ENCODE assay signal across 17 mouse cellular contexts in genomic region chr12:104801494-104802260, GRCm38 (mm10). TPM values are rescaled to one million over a fixed set of nuclear protein-coding genes. Genes with fewer than 3 reads are reported as not detected.
A peak's percentile ranks its signal among the peaks of the same experiment; 100 is the strongest.
DNase-seq lines count a peak whose midpoint lies in the region; ATAC-seq lines count a peak whose summit lies in the region.
"Had no signal": no experiment of that assay in that cellular context is flagged by ENCODE, and none has a peak within 500 bp of the region (broad histone marks: within the 10 kb centered on the region; RNA-seq: fewer than 3 reads in every experiment).

No protein-coding gene starts in this region.

- peak; percentile 52; the same call in 1 of the 2 replicates for ATAC-seq in kidney, embryonic 16.5 days (ENCODE audit: low FRiP score, low TSS enrichment)
- 0 out of 2 replicates have a peak, but pooled peaks have one; percentile 26 for ATAC-seq in embryonic facial prominence, embryonic 11.5 days (replicated peaks; ENCODE audit: insufficient number of reproducible peaks, low FRiP score, low TSS enrichment, low read depth)
- peak; percentile 59 for ATAC-seq in limb, embryonic 13.5 days (ENCODE audit: low FRiP score, low read depth)
- ATAC-seq in cerebellum, adult (ENCODE audit: insufficient number of reproducible peaks, low FRiP score, low TSS enrichment) = no peak
- ATAC-seq: forebrain, postnatal 0 days had no signal

- H3K27me3 ChIP-seq in kidney, embryonic 16.5 days (ENCODE audit: insufficient read depth, low read length) = no peaks in the 10 kb centered on the region
- no peaks in the 10 kb centered on the region for H3K27me3 ChIP-seq in embryonic facial prominence, embryonic 11.5 days (ENCODE audit: control insufficient read depth, insufficient read depth, low read length)
- peaks cover 72% of the 10 kb centered on the region for H3K27me3 ChIP-seq in limb, embryonic 13.5 days
- H3K27me3 ChIP-seq: midbrain, embryonic 12.5 days had no signal

- H3K4me2 ChIP-seq in kidney, embryonic 16.5 days (replicated peaks; ENCODE audit: low read depth, low read length) = no peak overlapping the region
- H3K4me2 ChIP-seq in embryonic facial prominence, embryonic 11.5 days (ENCODE audit: low read depth, low read length) = no peak overlapping the region
- H3K4me2 ChIP-seq in limb, embryonic 13.5 days (replicated peaks) = peak overlapping the region; percentile 19
- H3K4me2 ChIP-seq: heart, embryonic 11.5 days; midbrain, embryonic 12.5 days had no signal

- 29% methylated on average over 9 of the region's 9 CpGs for WGBS in kidney, embryonic 16.5 days
- 29% methylated on average over 9 of the region's 9 CpGs for WGBS in embryonic facial prominence, embryonic 11.5 days
- 18% methylated on average over 9 of the region's 9 CpGs for WGBS in limb, embryonic 13.5 days

- H3K36me3 ChIP-seq in kidney, embryonic 16.5 days (ENCODE audit: insufficient read depth, low read length) = peaks cover 24% of the 10 kb centered on the region
- H3K36me3 ChIP-seq in embryonic facial prominence, embryonic 11.5 days (replicated peaks; ENCODE audit: control insufficient read depth, insufficient read depth, low read depth, low read length) = peaks cover 4% of the 10 kb centered on the region
- H3K36me3 ChIP-seq in limb, embryonic 13.5 days = peaks cover 31% of the 10 kb centered on the region

- no peak overlapping the region for H3K4me3 ChIP-seq in kidney, embryonic 16.5 days (ENCODE audit: low read length)
- no peak overlapping the region for H3K4me3 ChIP-seq in embryonic facial prominence, embryonic 11.5 days (ENCODE audit: low read depth, low read length)
- no peak overlapping the region for H3K4me3 ChIP-seq in limb, embryonic 13.5 days
- H3K4me3 ChIP-seq: midbrain, embryonic 12.5 days had no signal

- peak overlapping the region; percentile 31; the same call in 1 of the 2 replicates for H3K27ac ChIP-seq in kidney, embryonic 16.5 days (ENCODE audit: low read length)
- no peak overlapping the region; the same call in 1 of the 2 replicates for H3K27ac ChIP-seq in embryonic facial prominence, embryonic 11.5 days (replicated peaks; ENCODE audit: low read depth, low read length)
- H3K27ac ChIP-seq in limb, embryonic 13.5 days = peak overlapping the region; percentile 28; the same call in 1 of the 2 replicates
- H3K27ac ChIP-seq: midbrain, embryonic 12.5 days; stomach, postnatal 0 days had no signal

- peaks cover 15% of the 10 kb centered on the region for H3K9me3 ChIP-seq in kidney, embryonic 16.5 days (ENCODE audit: low read length)
- 0 out of 2 replicates have a peak, but pooled peaks cover 2% of the 10 kb centered on the region for H3K9me3 ChIP-seq in embryonic facial prominence, embryonic 11.5 days (replicated peaks; ENCODE audit: control insufficient read depth, low read length)
- peaks cover 17% of the 10 kb centered on the region for H3K9me3 ChIP-seq in limb, embryonic 13.5 days
- H3K9me3 ChIP-seq: midbrain, embryonic 12.5 days had no signal

- no peak overlapping the region; the same call in 1 of the 2 replicates for H3K9ac ChIP-seq in kidney, embryonic 16.5 days (replicated peaks; ENCODE audit: low read length)
- H3K9ac ChIP-seq in embryonic facial prominence, embryonic 11.5 days (replicated peaks; ENCODE audit: low read length) = no peak overlapping the region
- H3K9ac ChIP-seq in limb, embryonic 13.5 days = no peak overlapping the region
- H3K9ac ChIP-seq: forebrain, postnatal 0 days; midbrain, embryonic 12.5 days had no signal

- H3K4me1 ChIP-seq in kidney, embryonic 16.5 days (ENCODE audit: insufficient read depth, low read length) = peaks cover 20% of the 10 kb centered on the region
- peaks cover 7% of the 10 kb centered on the region; the same call in 1 of the 2 replicates for H3K4me1 ChIP-seq in embryonic facial prominence, embryonic 11.5 days (ENCODE audit: control insufficient read depth, insufficient read depth, low read length)
- H3K4me1 ChIP-seq in limb, embryonic 13.5 days = peaks cover 38% of the 10 kb centered on the region

- peak; percentile 33 for DNase-seq in embryo, embryonic 11 days
- DNase-seq in embryo, embryonic 10.5 days (ENCODE audit: low spot score) = no peak
- DNase-seq in kidney, postnatal 36 days = no peak
- DNase-seq in embryonic facial prominence, embryonic 11.5 days (ENCODE audit: low spot score) = peak; percentile 39
- DNase-seq: cerebellum, postnatal 25 days; forebrain, postnatal 0 days; gastrocnemius, postnatal 25 days; liver; lung, adult 18-20 months; lung, postnatal 36 days; thymus, postnatal 14 days had no signal

RNA-seq across cellular contexts. Expression of gene Dicer1, which starts 49.9 kb away (rescaled TPM):
- polyA plus RNA-seq in kidney, embryonic 16.5 days (2015; fragmentation: Nextera tagmentation; extraction: Ambion mirVana) = 17.4 and 21.1 TPM in 2 replicates
- 29.6 and 31.1 TPM in 2 replicates for polyA plus RNA-seq in embryonic facial prominence, embryonic 11.5 days (2014; fragmentation: Nextera tagmentation; extraction: Ambion mirVana)
- polyA plus RNA-seq in limb, embryonic 13.5 days (2015; fragmentation: Nextera tagmentation; extraction: Ambion mirVana) = 47.0 and 49.4 TPM in 2 replicates

Comparison
In these comparisons a context has a peak if more than half of its experiments do, and no peak if none do; other contexts are left out.
1. DNase-seq: peak in embryo, embryonic 11 days (single experiment) and embryonic facial prominence, embryonic 11.5 days (single experiment); none in embryo, embryonic 10.5 days (single experiment) and kidney, postnatal 36 days (0 of 2).